19 mouse cellular contexts compared by ENCODE assay signal in the genomic region with DNA sequence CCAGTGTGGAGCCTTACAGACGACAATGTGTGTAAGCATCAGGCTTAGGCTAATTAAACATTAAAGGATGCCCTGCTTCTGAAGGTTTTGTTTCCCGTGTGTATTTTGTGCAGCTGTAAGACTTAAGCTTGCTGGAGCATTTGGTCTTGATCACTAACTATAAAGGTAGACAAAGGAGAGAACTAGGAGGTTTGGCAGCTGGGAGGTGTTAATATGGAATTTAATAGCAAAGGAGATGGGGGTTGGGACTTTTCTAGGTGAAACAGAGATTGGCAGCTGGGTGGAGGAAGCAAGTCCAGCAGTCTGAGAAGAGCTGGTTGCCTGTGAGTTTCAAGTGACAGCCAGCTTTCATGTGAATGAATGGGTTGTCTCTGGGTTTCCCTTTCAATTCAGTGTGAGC. TPM values are rescaled to one million over a fixed set of nuclear protein-coding genes. Genes with fewer than 3 reads are reported as not detected.
DNase-seq lines count a peak whose midpoint lies in the region; ATAC-seq and TF ChIP-seq lines count a peak whose summit lies in the region.
"Had no signal": no experiment of that assay in that cellular context is flagged by ENCODE, and none has a peak within 500 bp of the region (broad histone marks: within the 10 kb centered on the region; RNA-seq: fewer than 3 reads in every experiment).

No protein-coding gene starts in this region.

- no peak for TF ChIP-seq POLR2A in limb, embryonic 14.5 days (IDR thresholded peaks at IDR 0.05; ENCODE audit: borderline replicate concordance, extremely low read depth, insufficient read depth, insufficient read length)
- no peak for TF ChIP-seq POLR2A in kidney, adult 2 months (IDR thresholded peaks at IDR 0.05; ENCODE audit: low read depth, low read length)

- peak; percentile 69 for ATAC-seq in forebrain, embryonic 12.5 days (ENCODE audit: low FRiP score)
- ATAC-seq in forebrain, embryonic 15.5 days (replicated peaks) = no peak
- peak; percentile 56; the same call in 1 of the 2 replicates for ATAC-seq in hindbrain, embryonic 12.5 days (ENCODE audit: low FRiP score)
- ATAC-seq in limb, embryonic 14.5 days (ENCODE audit: low FRiP score, low read depth) = no peak
- ATAC-seq in cerebellum, adult (ENCODE audit: insufficient number of reproducible peaks, low FRiP score, low TSS enrichment) = no peak
- ATAC-seq: intestine, embryonic 16.5 days had no signal

- H3K9me3 ChIP-seq in forebrain, embryonic 12.5 days = no peaks in the 10 kb centered on the region
- H3K9me3 ChIP-seq in forebrain, embryonic 15.5 days = no peaks in the 10 kb centered on the region
- H3K9me3 ChIP-seq in hindbrain, embryonic 12.5 days (replicated peaks) = no peaks in the 10 kb centered on the region
- H3K9me3 ChIP-seq in limb, embryonic 14.5 days (ENCODE audit: control insufficient read depth, low read length) = no peaks in the 10 kb centered on the region
- H3K9me3 ChIP-seq: embryonic facial prominence, embryonic 15.5 days; neural tube, embryonic 12.5 days; stomach, embryonic 15.5 days had no signal

- H3K4me1 ChIP-seq in forebrain, embryonic 12.5 days = peaks cover 28% of the 10 kb centered on the region
- H3K4me1 ChIP-seq in forebrain, embryonic 15.5 days = peaks cover 14% of the 10 kb centered on the region
- H3K4me1 ChIP-seq in hindbrain, embryonic 12.5 days = peaks cover 19% of the 10 kb centered on the region
- H3K4me1 ChIP-seq in limb, embryonic 14.5 days (ENCODE audit: control insufficient read depth, insufficient read depth, low read length) = peaks cover 4% of the 10 kb centered on the region; the same call in 1 of the 2 replicates
- H3K4me1 ChIP-seq in kidney, adult 2 months (ENCODE audit: control insufficient read depth, insufficient read depth, low read length) = 0 out of 2 replicates have a peak, but pooled peaks cover 3% of the 10 kb centered on the region
- H3K4me1 ChIP-seq: embryonic facial prominence, embryonic 15.5 days; neural tube, embryonic 12.5 days; stomach, embryonic 15.5 days had no signal

- 2% methylated on average over 2 of the region's 2 CpGs for WGBS in forebrain, embryonic 12.5 days
- WGBS in forebrain, embryonic 15.5 days = 3% methylated on average over 2 of the region's 2 CpGs
- WGBS in hindbrain, embryonic 12.5 days = 3% methylated on average over 2 of the region's 2 CpGs
- 10% methylated on average over 2 of the region's 2 CpGs for WGBS in limb, embryonic 14.5 days
- 34% methylated on average over 2 of the region's 2 CpGs for WGBS in kidney, adult 2 months

- H3K9ac ChIP-seq in forebrain, embryonic 12.5 days = no peak overlapping the region
- no peak overlapping the region for H3K9ac ChIP-seq in forebrain, embryonic 15.5 days (replicated peaks)
- no peak overlapping the region for H3K9ac ChIP-seq in hindbrain, embryonic 12.5 days
- no peak overlapping the region for H3K9ac ChIP-seq in limb, embryonic 14.5 days (ENCODE audit: low read depth, low read length, severe bottlenecking)
- H3K9ac ChIP-seq: embryonic facial prominence, embryonic 15.5 days; lung, embryonic 14.5 days; neural tube, embryonic 12.5 days; stomach, embryonic 15.5 days had no signal

- intact Hi-C loops in gastrocnemius, postnatal 14 days (cut with DNase I; ENCODE audit: low total_unique reads) = no loop called here

- DNase-seq in limb, embryonic 14.5 days (ENCODE audit: low spot score) = peak; percentile 38
- DNase-seq in gastrocnemius, postnatal 14 days = no peak
- DNase-seq in kidney, adult 2 months = no peak
- no peak for DNase-seq in yolk sac, embryonic 10.5 days (ENCODE audit: low spot score)
- DNase-seq: cerebellum, adult 9-11 months; heart, adult 11 months; kidney, postnatal 36 days; layer of hippocampus, postnatal 36 days; lung, embryonic 14.5 days; thymus, postnatal 36 days had no signal

- H3K36me3 ChIP-seq in forebrain, embryonic 12.5 days (replicated peaks) = no peaks in the 10 kb centered on the region
- no peaks in the 10 kb centered on the region for H3K36me3 ChIP-seq in forebrain, embryonic 15.5 days
- no peaks in the 10 kb centered on the region for H3K36me3 ChIP-seq in hindbrain, embryonic 12.5 days
- H3K36me3 ChIP-seq in limb, embryonic 14.5 days (ENCODE audit: control insufficient read depth, insufficient read depth, low read length) = no peaks in the 10 kb centered on the region
- H3K36me3 ChIP-seq in kidney, adult 2 months (ENCODE audit: control insufficient read depth, insufficient read depth, low read length) = no peaks in the 10 kb centered on the region
- H3K36me3 ChIP-seq: embryonic facial prominence, embryonic 15.5 days; neural tube, embryonic 12.5 days; stomach, embryonic 15.5 days had no signal

- TF ChIP-seq CTCF in kidney, adult 2 months (conservative IDR thresholded peaks at IDR 0.05; ENCODE audit: insufficient read depth, insufficient read length, low read depth, low read length) = no peak

- 0 out of 2 replicates have a peak overlapping the region, but pooled peaks have one; percentile 25 for H3K27ac ChIP-seq in forebrain, embryonic 12.5 days
- H3K27ac ChIP-seq in forebrain, embryonic 15.5 days (replicated peaks) = no peak overlapping the region
- no peak overlapping the region for H3K27ac ChIP-seq in hindbrain, embryonic 12.5 days
- no peak overlapping the region for H3K27ac ChIP-seq in limb, embryonic 14.5 days (replicated peaks; ENCODE audit: low read depth, low read length)
- H3K27ac ChIP-seq in kidney, adult 2 months (ENCODE audit: insufficient read depth, low read depth, low read length) = no peak overlapping the region
- H3K27ac ChIP-seq: embryonic facial prominence, embryonic 15.5 days; neural tube, embryonic 12.5 days; stomach, embryonic 15.5 days had no signal

- no peak overlapping the region for H3K4me3 ChIP-seq in forebrain, embryonic 12.5 days (replicated peaks)
- H3K4me3 ChIP-seq in forebrain, embryonic 15.5 days = no peak overlapping the region
- no peak overlapping the region for H3K4me3 ChIP-seq in hindbrain, embryonic 12.5 days
- H3K4me3 ChIP-seq in limb, embryonic 14.5 days (replicated peaks; ENCODE audit: low read length) = no peak overlapping the region
- H3K4me3 ChIP-seq in kidney, adult 2 months (ENCODE audit: insufficient read depth, low read depth, low read length) = no peak overlapping the region
- H3K4me3 ChIP-seq: embryonic facial prominence, embryonic 15.5 days; neural tube, embryonic 12.5 days; stomach, embryonic 15.5 days had no signal

- no peak overlapping the region for H3K4me2 ChIP-seq in forebrain, embryonic 12.5 days
- no peak overlapping the region for H3K4me2 ChIP-seq in forebrain, embryonic 15.5 days (replicated peaks)
- H3K4me2 ChIP-seq in hindbrain, embryonic 12.5 days (replicated peaks) = no peak overlapping the region
- no peak overlapping the region for H3K4me2 ChIP-seq in limb, embryonic 14.5 days (replicated peaks; ENCODE audit: low read depth, low read length, severe bottlenecking)
- H3K4me2 ChIP-seq: embryonic facial prominence, embryonic 15.5 days; lung, embryonic 14.5 days; neural tube, embryonic 12.5 days; stomach, embryonic 15.5 days had no signal

- peaks cover 1% of the 10 kb centered on the region; the same call in 1 of the 2 replicates for H3K27me3 ChIP-seq in forebrain, embryonic 12.5 days
- no peaks in the 10 kb centered on the region for H3K27me3 ChIP-seq in forebrain, embryonic 15.5 days
- H3K27me3 ChIP-seq in hindbrain, embryonic 12.5 days = no peaks in the 10 kb centered on the region
- no peaks in the 10 kb centered on the region for H3K27me3 ChIP-seq in limb, embryonic 14.5 days (ENCODE audit: control insufficient read depth, insufficient read depth, low read length)
- H3K27me3 ChIP-seq in kidney, adult 2 months (replicated peaks; ENCODE audit: control insufficient read depth, insufficient read depth, low read length) = no peaks in the 10 kb centered on the region
- H3K27me3 ChIP-seq: embryonic facial prominence, embryonic 15.5 days; neural tube, embryonic 12.5 days; stomach, embryonic 15.5 days had no signal

RNA-seq across cellular contexts. Expression of a gene that starts 34.0 kb away (rescaled TPM):
- 71.6 and 86.1 TPM in 2 replicates for polyA plus RNA-seq in forebrain, embryonic 12.5 days (2016; fragmentation: Nextera tagmentation; extraction: Ambion mirVana)
- 52.8 and 56.6 TPM in 2 replicates for polyA plus RNA-seq in forebrain, embryonic 15.5 days (2015; fragmentation: Nextera tagmentation; extraction: Ambion mirVana)
- polyA plus RNA-seq in hindbrain, embryonic 12.5 days (2016; fragmentation: Nextera tagmentation; extraction: Ambion mirVana) = 44.3 and 47.6 TPM in 2 replicates
- polyA plus RNA-seq in limb, embryonic 14.5 days (2012; rRNA removed) = 13.7 and 14.4 TPM in 2 replicates
- polyA plus RNA-seq in limb, embryonic 14.5 days (2014; fragmentation: Nextera tagmentation; extraction: Ambion mirVana) = 47.6 and 56.2 TPM in 2 replicates
- 1 to 10 TPM in 1 of 2 experiments, under 1 TPM in 1; 0.80 to 1.6 TPM for total RNA-seq in gastrocnemius, postnatal 14 days (2021)
- 1.2 and 1.5 TPM in 2 replicates for polyA plus RNA-seq in kidney, adult 2 months (2012; rRNA removed)
- total RNA-seq: megakaryocyte progenitor cell, adult 5-6 weeks had no signal

Comparison
In these comparisons a context has a peak if more than half of its experiments do, and no peak if none do; other contexts are left out.
1. ATAC-seq: peak in forebrain, embryonic 12.5 days (single experiment) and hindbrain, embryonic 12.5 days (single experiment); none in forebrain, embryonic 15.5 days (single experiment), limb, embryonic 14.5 days (single experiment) and cerebellum, adult (single experiment).